ENCODE assay signal across 13 mouse cellular contexts in the genomic region with DNA sequence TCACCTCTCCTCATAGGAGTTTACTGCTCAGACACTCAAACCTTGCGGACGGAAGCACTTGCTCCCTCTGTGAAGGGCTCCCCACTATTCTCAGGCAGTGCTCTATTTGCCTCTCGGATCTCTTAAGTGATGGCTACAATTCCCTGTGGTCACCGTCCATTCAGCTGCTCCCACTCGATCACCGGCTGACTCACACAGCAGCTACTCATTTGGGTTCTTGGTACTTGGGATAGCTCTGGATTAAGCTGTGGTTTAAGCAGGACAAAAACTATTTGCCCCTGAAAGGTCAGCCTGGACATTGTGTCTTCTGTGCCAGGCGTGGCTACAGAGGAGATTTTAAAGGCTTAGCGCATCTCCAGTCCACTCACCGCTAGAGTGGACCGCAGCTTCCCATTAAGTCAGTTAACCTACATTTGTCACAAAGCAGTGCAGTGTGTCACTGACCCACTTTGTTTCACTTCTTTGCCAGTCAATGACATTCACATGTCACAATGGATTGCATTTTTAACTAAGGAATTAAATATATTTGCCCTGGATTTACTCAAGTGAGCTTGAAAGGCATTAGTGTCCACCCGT.
"Had no signal": no experiment of that assay in that cellular context is flagged by ENCODE, and none has a peak within 500 bp of the region (broad histone marks: within the 10 kb centered on the region; RNA-seq: fewer than 3 reads in every experiment).

No protein-coding gene starts in this region.

- H3K27me3 ChIP-seq: limb, embryonic 12.5 days; liver, embryonic 13.5 days; midbrain, embryonic 15.5 days had no signal

- H3K9ac ChIP-seq: limb, embryonic 12.5 days; liver, embryonic 13.5 days; midbrain, embryonic 15.5 days had no signal

- ATAC-seq: intestine, postnatal 0 days; midbrain, embryonic 15.5 days had no signal

- H3K4me2 ChIP-seq: limb, embryonic 12.5 days; liver, embryonic 13.5 days; midbrain, embryonic 15.5 days had no signal

- H3K27ac ChIP-seq: kidney, postnatal 0 days; layer of hippocampus, adult 2 months; limb, embryonic 12.5 days; liver, embryonic 13.5 days; midbrain, embryonic 15.5 days had no signal

- H3K9me3 ChIP-seq: limb, embryonic 12.5 days; liver, embryonic 13.5 days; midbrain, embryonic 15.5 days had no signal

- DNase-seq: kidney, adult 9 months; kidney, postnatal 4 days; liver; liver, embryonic 13.5 days; lung, adult 18-20 months; right cerebral cortex, adult 18-20 months; right cerebral cortex, postnatal 25 days; thymus, postnatal 36 days had no signal

- H3K4me3 ChIP-seq: layer of hippocampus, adult 2 months; limb, embryonic 12.5 days; liver, embryonic 13.5 days; midbrain, embryonic 15.5 days had no signal

- H3K36me3 ChIP-seq: limb, embryonic 12.5 days; liver, embryonic 13.5 days; midbrain, embryonic 15.5 days had no signal
